Mouse (Mus musculus): ENCODE measurements at regions not wholly inside any gene's neighbourhood (a gene's known extent, or its start where the extent isn't known, plus 50 kb on each side); places are given as distances from the start of the nearest gene placed in this dataset.

GRCm38 (mm10) chr15:38569011-38569640 is 1143.8 kb downstream of the 4930447A16Rik start:
- DNase-seq (ENCODE audit: low spot score in 2 of 2) = no peak

- DNase-seq (ENCODE audit: low spot score in 2 of 2) = no peak
These were observed 1144.8 kb downstream of the 4930447A16Rik start for GRCm38 (mm10) chr15:38570144-38570543.

GRCm38 (mm10) chr15:38570735-38571134 is 1145.4 kb downstream of the 4930447A16Rik start:
- DNase-seq (ENCODE audit: low spot score in 2 of 2) = no peak

- no peak for DNase-seq (ENCODE audit: low spot score in 2 of 2)
These were observed 1147.3 kb downstream of the 4930447A16Rik start for GRCm38 (mm10) chr15:38572652-38573051.

- no peak for DNase-seq (ENCODE audit: low spot score in 2 of 2)
These were observed 1149.1 kb downstream of the 4930447A16Rik start for GRCm38 (mm10) chr15:38574447-38574846.

GRCm38 (mm10) chr15:38575254-38575653 is 1149.9 kb downstream of the 4930447A16Rik start:
- no peak for DNase-seq (ENCODE audit: low spot score in 2 of 2)

GRCm38 (mm10) chr15:38577691-38578090 is 1152.3 kb downstream of the 4930447A16Rik start:
- DNase-seq (ENCODE audit: low spot score in 2 of 2) = no peak

GRCm38 (mm10) chr15:38579481-38579880 is 1154.1 kb downstream of the 4930447A16Rik start:
- no peak for DNase-seq (ENCODE audit: low spot score in 2 of 2)

- DNase-seq (ENCODE audit: low spot score in 2 of 2) = no peak
These were observed 1158.1 kb downstream of the 4930447A16Rik start for GRCm38 (mm10) chr15:38583500-38583899.

GRCm38 (mm10) chr15:38584425-38584824 is 1159.1 kb downstream of the 4930447A16Rik start:
- no peak for DNase-seq (ENCODE audit: low spot score in 2 of 2)

- DNase-seq (ENCODE audit: low spot score in 2 of 2) = peak in 1 of 2 experiments; percentile 20
These were observed 1160.3 kb downstream of the 4930447A16Rik start for GRCm38 (mm10) chr15:38585610-38586009.

GRCm38 (mm10) chr15:38586594-38586993 is 1161.2 kb downstream of the 4930447A16Rik start:
- DNase-seq (ENCODE audit: low spot score in 2 of 2) = no peak

GRCm38 (mm10) chr15:38588268-38588667 is 1162.9 kb downstream of the 4930447A16Rik start:
- no peak for DNase-seq (ENCODE audit: low spot score in 2 of 2)

GRCm38 (mm10) chr15:38589010-38589409 is 1163.7 kb downstream of the 4930447A16Rik start:
- DNase-seq (ENCODE audit: low spot score in 2 of 2) = no peak

- no peak for DNase-seq (ENCODE audit: low spot score in 2 of 2)
These were observed 1164.3 kb downstream of the 4930447A16Rik start for GRCm38 (mm10) chr15:38589675-38590074.

GRCm38 (mm10) chr15:38594095-38594494 is 1168.7 kb downstream of the 4930447A16Rik start:
- peak; percentile 77 to 84 for DNase-seq (ENCODE audit: low spot score in 2 of 2)

- DNase-seq (ENCODE audit: low spot score in 2 of 2) = no peak
These were observed 1169.4 kb downstream of the 4930447A16Rik start for GRCm38 (mm10) chr15:38594747-38595146.

GRCm38 (mm10) chr15:38595820-38596219 is 1170.5 kb downstream of the 4930447A16Rik start:
- DNase-seq (ENCODE audit: low spot score in 2 of 2) = no peak

GRCm38 (mm10) chr15:38597458-38597857 is 1172.1 kb downstream of the 4930447A16Rik start:
- no peak for DNase-seq (ENCODE audit: low spot score in 2 of 2)

- DNase-seq (ENCODE audit: low spot score in 2 of 2) = peak; percentile 59 to 66
These were observed 1176.1 kb downstream of the 4930447A16Rik start for GRCm38 (mm10) chr15:38601436-38601835.

- peak; percentile 47 to 62 for DNase-seq (ENCODE audit: low spot score in 2 of 2)
These were observed 1177.0 kb downstream of the 4930447A16Rik start for GRCm38 (mm10) chr15:38602187-38602870.

GRCm38 (mm10) chr15:38603918-38604317 is 1178.6 kb downstream of the 4930447A16Rik start:
- no peak for DNase-seq (ENCODE audit: low spot score in 2 of 2)

GRCm38 (mm10) chr15:38607368-38607767 is 1182.0 kb downstream of the 4930447A16Rik start:
- DNase-seq (ENCODE audit: low spot score in 2 of 2) = no peak

Data from heart, adult 9 months (tissue).